Mouse (Mus musculus) urinary bladder, postnatal 25 days (tissue): Measurements from ENCODE around the gene Nkx2-2.
A peak's percentile ranks its signal among the peaks of the same experiment; 100 is the strongest.
"Not testable (repeated sequence)": the region's sequence is repeated elsewhere in the genome, so short reads cannot be mapped to it uniquely, and the experiment has no call there.

Experiments
- DNase-seq: peaks from one replicate; pipeline ENCODE4 v3.0.0; 2022; ENCODE audit warnings: low spot score

Gene Nkx2-2

GRCm38 (mm10) chr2:147181926-147182708 lies 11.9 kb downstream of the Nkx2-2 start:
- DNase-seq: no peak

GRCm38 (mm10) chr2:147181304-147181665 lies 12.8 kb downstream of the Nkx2-2 start:
- DNase-seq: no peak

GRCm38 (mm10) chr2:147180649-147181303 lies 13.3 kb downstream of the Nkx2-2 start:
- DNase-seq: no peak

- peak; percentile 52 for DNase-seq
These were observed 15.7 kb downstream of the Nkx2-2 start for GRCm38 (mm10) chr2:147178091-147179059.

- peak; percentile 81 for DNase-seq
These were observed 16.4 kb downstream of the Nkx2-2 start for GRCm38 (mm10) chr2:147177672-147178071.

GRCm38 (mm10) chr2:147175296-147175695 lies 18.7 kb downstream of the Nkx2-2 start:
- DNase-seq: no peak

- no peak for DNase-seq
These were observed 20.3 kb downstream of the Nkx2-2 start for GRCm38 (mm10) chr2:147173751-147174150.

GRCm38 (mm10) chr2:147170538-147170937 lies 23.5 kb downstream of the Nkx2-2 start:
- DNase-seq: not testable (repeated sequence)

- no peak for DNase-seq
These were observed 28.2 kb downstream of the Nkx2-2 start for GRCm38 (mm10) chr2:147165863-147166262.

GRCm38 (mm10) chr2:147165376-147165775 lies 28.7 kb downstream of the Nkx2-2 start:
- DNase-seq: no peak

GRCm38 (mm10) chr2:147152543-147152942 lies 41.5 kb downstream of the Nkx2-2 start:
- DNase-seq: no peak
